Mouse (Mus musculus) testis, adult 2 months (tissue): Measurements from ENCODE around the gene Klhl18.

Source experiments
- CTCF ChIP-seq: fragments of 200-500 bp; IDR thresholded peaks from 2 replicates; pipeline ENCODE4 v1.5.1; 2012; ENCODE audit warnings: low read depth, mild to moderate bottlenecking, inconsistent platforms, low read length, moderate library complexity; ENCODE audit not compliant: control insufficient read depth, insufficient read depth, insufficient replicate concordance
- POLR2A ChIP-seq: fragments of 200-500 bp; IDR thresholded peaks from 2 replicates; pipeline ENCODE4 v1.6.1; 2012; ENCODE audit warnings: low read depth, mild to moderate bottlenecking, inconsistent platforms, low read length, moderate library complexity; ENCODE audit not compliant: control insufficient read depth

GRCm38 (mm10) chr9:110408099-110408773 is 68.3 kb downstream of the Klhl18 start, which contains the start of gene Ptpn23:
- TF ChIP-seq POLR2A (peak; percentile 81), CTCF (no peak)
